Mouse (Mus musculus) 3134 (cell line): Measurements from ENCODE around the gene Gpr1.
A peak's percentile ranks its signal among the peaks of the same experiment; 100 is the strongest.

Experiments used
- DNase-seq: peaks from one replicate; pipeline ENCODE4 v3.0.0-alpha.2; 2011; ENCODE audit warnings: low spot score; ENCODE audit not compliant: insufficient read length; ENCODE audit errors: extremely low read depth

The Gpr1 gene

GRCm38 (mm10) chr1:63214271-63214558 is at the start of gene Gpr1:
TSS of gene Gpr1 (minus strand) at chr1:63214543.
- no peak for DNase-seq

- DNase-seq = no peak
Measured at GRCm38 (mm10) chr1:63263671-63264070, 49.3 kb upstream of the Gpr1 start.

- no peak for DNase-seq
Measured at GRCm38 (mm10) chr1:63261041-63261590, 46.8 kb upstream of the Gpr1 start.

GRCm38 (mm10) chr1:63260742-63261033 is 46.3 kb upstream of the Gpr1 start:
- no peak for DNase-seq

GRCm38 (mm10) chr1:63259916-63260741 is 45.8 kb upstream of the Gpr1 start:
- DNase-seq = no peak

GRCm38 (mm10) chr1:63259271-63259830 is 45.0 kb upstream of the Gpr1 start:
- no peak for DNase-seq

GRCm38 (mm10) chr1:63258501-63258900 is 44.2 kb upstream of the Gpr1 start:
- no peak for DNase-seq

GRCm38 (mm10) chr1:63256083-63256482 is 41.7 kb upstream of the Gpr1 start:
- DNase-seq = no peak

- DNase-seq = no peak
Measured at GRCm38 (mm10) chr1:63255101-63255500, 40.8 kb upstream of the Gpr1 start.

- DNase-seq = no peak
Measured at GRCm38 (mm10) chr1:63253291-63253690, 38.9 kb upstream of the Gpr1 start.

- DNase-seq = no peak
Measured at GRCm38 (mm10) chr1:63252351-63253209, 38.2 kb upstream of the Gpr1 start.

GRCm38 (mm10) chr1:63249261-63249660 is 34.9 kb upstream of the Gpr1 start:
- no peak for DNase-seq

- peak; percentile 10 for DNase-seq
Measured at GRCm38 (mm10) chr1:63248360-63248851, 34.1 kb upstream of the Gpr1 start.

GRCm38 (mm10) chr1:63247831-63248359 is 33.6 kb upstream of the Gpr1 start:
- DNase-seq = no peak

GRCm38 (mm10) chr1:63246862-63247521 is 32.6 kb upstream of the Gpr1 start:
- DNase-seq = no peak

- DNase-seq = no peak
Measured at GRCm38 (mm10) chr1:63243854-63244253, 29.5 kb upstream of the Gpr1 start.

GRCm38 (mm10) chr1:63239751-63240150 is 25.4 kb upstream of the Gpr1 start:
- no peak for DNase-seq

GRCm38 (mm10) chr1:63239305-63239704 is 25.0 kb upstream of the Gpr1 start:
- DNase-seq = no peak

- no peak for DNase-seq
Measured at GRCm38 (mm10) chr1:63237371-63237770, 23.0 kb upstream of the Gpr1 start.

GRCm38 (mm10) chr1:63227241-63227640 is 12.9 kb upstream of the Gpr1 start:
- DNase-seq = no peak

- DNase-seq = no peak
Measured at GRCm38 (mm10) chr1:63225890-63226289, 11.5 kb upstream of the Gpr1 start.
